Mouse (Mus musculus) midbrain, embryonic 16.5 days (tissue): ENCODE results near the gene Neurog2. TPM values are rescaled to one million over a fixed set of nuclear protein-coding genes. Genes with fewer than 3 reads are reported as not detected.

Source experiments
- ATAC-seq: fragments of 200-750 bp; cut with Nextera tagmentation; 2 replicates; pipeline ENCODE4 v1.8.0; 2017; ENCODE audit warnings: moderate TSS enrichment
- H3K27ac ChIP-seq: fragments of 300-500 bp; sonication (generic); 2 replicates; pipeline ENCODE4 v1.5.1; 2014; ENCODE audit warnings: mild to moderate bottlenecking, low read length, mixed read lengths
- H3K27me3 ChIP-seq: fragments of 300-500 bp; sonication (generic); 2 replicates; pipeline ENCODE4 v1.6.1; 2014; ENCODE audit warnings: low read depth, low read length, mixed read lengths; ENCODE audit not compliant: control insufficient read depth, insufficient read depth
- H3K36me3 ChIP-seq: fragments of 300-500 bp; sonication (generic); 2 replicates; pipeline ENCODE4 v1.6.1; 2014; ENCODE audit warnings: mild to moderate bottlenecking, low read length, moderate library complexity, mixed read lengths; ENCODE audit not compliant: control insufficient read depth, insufficient read depth
- H3K4me1 ChIP-seq: fragments of 300-500 bp; sonication (generic); 2 replicates; pipeline ENCODE4 v1.6.1; 2014; ENCODE audit warnings: mild to moderate bottlenecking, low read length, mixed read lengths; ENCODE audit not compliant: control insufficient read depth, insufficient read depth
- H3K4me2 ChIP-seq: fragments of 300-500 bp; sonication (generic); 2 replicates; pipeline ENCODE4 v1.6.1; 2014; ENCODE audit warnings: mild to moderate bottlenecking, low read length, mixed read lengths
- H3K4me3 ChIP-seq: fragments of 300-500 bp; sonication (generic); 2 replicates; pipeline ENCODE4 v1.5.1; 2014; ENCODE audit warnings: low read depth, mild to moderate bottlenecking, low read length, moderate library complexity, mixed read lengths
- H3K9ac ChIP-seq: fragments of 300-500 bp; sonication (generic); 2 replicates; pipeline ENCODE4 v1.6.1; 2014; ENCODE audit warnings: low read depth, low read length, mixed read lengths
- H3K9me3 ChIP-seq: fragments of 300-500 bp; sonication (generic); replicated peaks from 2 replicates; pipeline ENCODE4 v1.6.1; 2014; ENCODE audit warnings: mild to moderate bottlenecking, low read length, mixed read lengths; ENCODE audit not compliant: control insufficient read depth, poor library complexity, severe bottlenecking
- WGBS: fragments of 180-500 bp; shearing (Covaris S2); extraction: QIAGEN DNeasy Blood & Tissue Kit; methylation state at CpG from one replicate; pipeline ENCODE4 v1.1.7; 2014; 5-methylcytosine and 5-hydroxymethylcytosine counted together
- polyA plus RNA-seq: library from polyadenylated mRNA; unstranded; fragments of >200 nt; fragmentation: Nextera tagmentation; extraction: Ambion mirVana; gene quantifications from 2 replicates; pipeline ENCODE4 v1.2.1, GENCODE M21; 2015

The Neurog2 gene
- polyA plus RNA-seq, 1 experiment from 2014 or later, result 5.2 TPM

DNA sequence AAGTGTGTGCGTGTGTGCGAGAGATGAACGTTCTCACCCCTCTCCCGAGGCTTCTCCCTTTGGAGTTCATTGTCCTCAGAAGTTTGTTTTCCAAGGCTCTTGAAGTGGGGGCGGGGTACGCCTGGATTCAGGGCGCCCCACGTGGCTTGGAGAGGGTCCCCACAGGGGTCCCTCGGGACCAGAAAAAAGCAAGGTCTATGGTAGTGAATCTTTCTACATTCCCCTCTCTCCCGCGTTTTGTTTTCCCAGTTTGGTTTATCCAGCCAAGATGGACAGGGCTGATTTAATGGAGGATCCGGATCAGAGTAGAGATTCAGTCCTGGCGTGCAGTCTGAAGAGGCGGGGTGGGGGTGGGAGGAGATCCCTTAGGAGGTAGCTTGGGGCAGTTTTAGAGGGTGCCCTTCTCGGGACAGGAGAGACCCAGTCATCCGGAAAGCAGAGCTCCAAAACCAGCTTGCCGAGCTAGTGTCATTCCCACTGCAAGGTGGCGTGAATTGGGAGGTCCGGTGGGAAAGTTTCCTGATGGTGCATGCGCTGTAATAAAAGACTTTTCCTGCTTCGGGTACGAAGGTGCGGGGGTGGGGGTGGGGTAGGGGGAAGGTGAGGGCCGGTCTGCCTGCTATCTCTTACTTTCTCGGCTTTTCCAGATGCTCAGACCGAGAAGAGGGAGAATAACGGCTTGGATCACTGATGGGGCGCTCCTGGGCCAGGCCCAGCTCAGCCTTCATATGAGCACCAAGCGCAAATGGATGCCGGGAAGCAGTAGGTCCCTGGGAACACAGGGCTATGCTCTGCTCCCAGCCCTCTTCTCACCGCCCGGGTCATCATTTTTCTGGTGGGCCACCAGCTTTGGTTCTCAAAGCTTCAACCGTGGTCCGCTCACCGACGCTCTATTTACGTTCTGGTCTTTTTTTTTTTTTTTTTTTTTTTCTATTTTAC, 8.1 kb downstream of the Neurog2 start:
- no peak for ATAC-seq
- H3K4me1 ChIP-seq, result peaks cover 13% of the 10 kb centered on the region; the same call in 1 of the 2 replicates
- 6% methylated on average over 37 of the region's 37 CpGs for WGBS
- H3K4me2 ChIP-seq, result peak overlapping the region; percentile 45
- H3K4me3 ChIP-seq, result peak overlapping the region; percentile 6
- H3K27ac ChIP-seq, result no peak overlapping the region
- H3K36me3 ChIP-seq, result no peaks in the 10 kb centered on the region
- no peaks in the 10 kb centered on the region for H3K9me3 ChIP-seq
- H3K9ac ChIP-seq, result 0 out of 2 replicates have a peak overlapping the region, but pooled peaks have one; percentile 25
- peaks cover 41% of the 10 kb centered on the region for H3K27me3 ChIP-seq

DNA sequence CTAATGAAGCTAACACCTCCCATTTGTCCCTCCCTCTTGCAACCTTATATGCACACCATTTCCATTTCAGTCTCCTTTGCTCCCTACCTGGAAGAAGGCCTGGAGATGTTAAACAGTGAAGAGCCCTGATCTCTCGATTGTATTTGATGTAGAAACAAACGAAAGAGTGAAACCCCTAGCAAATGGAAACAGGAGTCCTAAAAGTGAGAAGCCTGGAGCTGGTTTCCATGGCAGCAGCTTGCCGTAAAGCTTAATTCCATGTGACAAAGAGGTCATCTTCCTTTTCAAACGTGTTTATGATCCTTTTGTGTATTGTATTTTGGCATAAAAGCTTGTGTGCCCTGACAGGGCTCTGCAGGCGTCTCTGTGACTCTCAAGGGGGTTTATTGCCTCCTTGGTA, 9.3 kb downstream of the Neurog2 start:
- 4% methylated on average over 5 of the region's 5 CpGs for whole genome bisulfite sequencing
- Histone ChIP-seq H3K36me3 (no peaks in the 10 kb centered on the region), H3K4me2 (no peak overlapping the region), H3K9ac (no peak overlapping the region), H3K4me1 (peaks cover 13% of the 10 kb centered on the region; the same call in 1 of the 2 replicates), H3K9me3 (no peaks in the 10 kb centered on the region), H3K4me3 (no peak overlapping the region), H3K27me3 (peaks cover 50% of the 10 kb centered on the region), H3K27ac (no peak overlapping the region)
- ATAC-seq, result no peak

- 0 out of 2 replicates have a peak, but pooled peaks have one; percentile 60 for ATAC-seq
- 30% methylated on average over 18 of the region's 18 CpGs for WGBS
- Histone ChIP-seq H3K4me3 (no peak overlapping the region), H3K36me3 (no peaks in the 10 kb centered on the region), H3K4me1 (peaks cover under 1% of the 10 kb centered on the region; the same call in 1 of the 2 replicates), H3K9me3 (no peaks in the 10 kb centered on the region), H3K9ac (no peak overlapping the region), H3K27ac (no peak overlapping the region), H3K27me3 (peaks cover 42% of the 10 kb centered on the region), H3K4me2 (no peak overlapping the region)
These were observed 13.4 kb downstream of the Neurog2 start for GRCm38 (mm10) chr3:127646156-127646825.

DNA sequence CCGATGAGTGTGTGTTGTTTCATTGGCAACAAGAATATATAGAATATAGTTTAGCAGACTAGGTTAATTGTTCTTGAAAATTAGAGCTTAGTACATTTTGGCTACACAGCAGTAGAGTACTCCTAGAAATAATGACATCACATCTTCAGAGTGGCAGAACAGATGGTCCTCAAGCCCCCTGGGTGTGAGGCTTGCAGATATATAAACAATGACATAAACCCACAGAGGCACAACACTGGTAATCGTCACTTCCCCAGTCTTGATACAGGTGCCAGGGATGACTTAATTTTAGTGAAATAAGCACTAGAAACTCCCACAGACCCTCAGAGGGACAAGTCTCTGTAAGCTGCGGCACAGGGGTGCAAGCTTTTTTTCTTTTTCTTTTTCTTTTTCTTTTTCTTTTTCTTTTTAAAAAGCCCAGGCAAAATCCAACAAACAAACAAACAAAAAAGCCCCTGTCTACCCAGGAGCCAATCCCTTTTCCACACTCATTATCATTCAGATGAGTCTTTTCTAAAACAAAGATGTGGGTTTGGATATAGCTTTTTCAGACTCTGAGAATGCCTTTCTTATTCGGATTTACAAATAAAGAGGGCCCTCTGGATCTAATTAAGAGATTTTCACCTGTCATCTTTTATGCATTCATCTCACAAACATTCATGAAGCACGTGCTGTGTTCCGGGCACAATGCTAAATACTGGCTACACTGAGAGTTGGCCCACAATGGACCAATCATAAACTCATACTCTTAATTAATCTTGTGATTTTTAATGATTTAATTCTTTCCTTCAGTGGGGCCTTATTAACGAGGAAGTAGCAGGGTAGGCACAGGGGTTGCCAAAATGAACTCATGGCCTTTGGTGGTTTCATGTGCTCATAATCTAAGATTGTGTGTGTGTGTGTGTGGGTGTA, 19.1 kb downstream of the Neurog2 start:
- ATAC-seq, result no peak
- 23% methylated on average over 7 of the region's 7 CpGs for WGBS

DNA sequence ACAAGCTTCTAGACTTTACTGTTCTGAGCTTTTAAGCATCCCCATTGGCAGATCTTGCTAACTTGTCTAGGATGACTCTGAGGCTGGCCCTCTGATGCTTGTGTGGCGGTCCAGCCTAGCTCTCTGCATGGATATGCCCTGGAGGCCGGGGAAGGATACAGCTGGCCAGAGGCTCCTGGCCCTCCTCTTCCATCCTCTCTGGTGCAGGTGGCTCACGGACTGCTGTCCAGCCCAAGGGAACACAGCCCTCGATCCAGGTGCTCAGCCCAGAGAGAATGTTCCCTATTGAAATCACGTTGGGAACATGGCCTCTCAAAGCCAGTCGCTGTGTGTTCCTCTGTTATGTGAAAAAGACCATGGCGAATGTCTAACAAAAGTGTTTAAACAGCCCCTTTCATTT, 27.8 kb downstream of the Neurog2 start:
- H3K4me2 ChIP-seq, result no peak overlapping the region
- WGBS, result 60% methylated on average over 7 of the region's 7 CpGs
- no peaks in the 10 kb centered on the region for H3K9me3 ChIP-seq
- peaks cover 7% of the 10 kb centered on the region for H3K27me3 ChIP-seq
- no peak overlapping the region for H3K9ac ChIP-seq
- no peaks in the 10 kb centered on the region for H3K36me3 ChIP-seq
- H3K4me1 ChIP-seq, result peaks cover 5% of the 10 kb centered on the region; the same call in 1 of the 2 replicates
- no peak for ATAC-seq
- H3K27ac ChIP-seq, result no peak overlapping the region
- no peak overlapping the region for H3K4me3 ChIP-seq

More for the DNA sequence above, 19.1 kb downstream of the Neurog2 start:
- Histone ChIP-seq H3K27me3 (peaks cover 7% of the 10 kb centered on the region), H3K4me2 (no peak overlapping the region), H3K9me3 (no peaks in the 10 kb centered on the region), H3K4me1 (no peaks in the 10 kb centered on the region), H3K9ac (no peak overlapping the region), H3K4me3 (no peak overlapping the region), H3K36me3 (no peaks in the 10 kb centered on the region), H3K27ac (no peak overlapping the region)

DNA sequence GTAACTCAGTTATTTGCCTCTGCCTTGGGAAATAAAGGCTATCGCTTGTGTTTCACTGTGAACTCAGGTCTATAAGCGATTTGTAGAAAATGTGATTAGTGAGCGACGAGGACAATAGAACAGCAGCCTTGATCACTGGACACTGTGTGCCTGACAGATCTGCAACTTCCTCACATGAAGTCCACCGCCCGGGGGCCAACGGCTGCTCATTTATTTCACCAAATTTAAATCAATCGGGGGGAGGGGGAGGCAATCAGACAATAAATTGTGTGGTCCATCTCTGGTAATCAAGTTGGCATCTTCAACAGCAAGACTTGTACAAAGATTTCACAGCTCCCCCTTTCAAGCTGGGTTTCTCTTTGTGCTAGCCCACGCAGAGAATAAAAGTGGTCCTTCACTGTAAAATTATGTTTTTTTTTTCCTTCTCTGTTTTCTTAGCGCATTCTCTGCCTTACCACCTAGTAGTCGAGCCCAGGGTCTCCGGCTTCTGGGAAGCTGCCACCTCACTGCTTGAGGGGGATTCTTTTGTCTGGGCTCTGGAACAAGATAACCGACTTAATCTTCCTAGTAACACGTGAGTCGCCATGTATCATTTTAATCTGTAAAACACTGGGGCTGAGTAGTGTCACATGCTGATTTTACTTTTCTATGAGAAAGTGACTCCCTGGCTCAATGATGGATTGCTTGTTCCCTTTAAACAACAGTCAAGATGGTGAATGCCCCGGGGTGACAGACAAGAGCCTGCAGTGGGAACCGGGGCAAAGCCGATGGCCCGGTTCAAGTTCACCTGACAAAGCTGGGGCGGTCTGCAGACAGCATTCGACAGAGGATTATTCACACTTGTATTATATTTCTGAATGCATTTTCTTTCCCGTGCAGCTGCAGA, 29.0 kb downstream of the Neurog2 start:
- 14% methylated on average over 22 of the region's 22 CpGs for WGBS
- Histone ChIP-seq H3K9me3 (no peaks in the 10 kb centered on the region), H3K4me2 (peak overlapping the region; percentile 25), H3K9ac (peak overlapping the region; percentile 24; the same call in 1 of the 2 replicates), H3K4me1 (peaks cover 5% of the 10 kb centered on the region; the same call in 1 of the 2 replicates), H3K4me3 (0 out of 2 replicates have a peak overlapping the region, but pooled peaks have one; percentile 1), H3K36me3 (no peaks in the 10 kb centered on the region), H3K27me3 (peaks cover 7% of the 10 kb centered on the region), H3K27ac (no peak overlapping the region)
- ATAC-seq, result peak; percentile 60; the same call in 1 of the 2 replicates

DNA sequence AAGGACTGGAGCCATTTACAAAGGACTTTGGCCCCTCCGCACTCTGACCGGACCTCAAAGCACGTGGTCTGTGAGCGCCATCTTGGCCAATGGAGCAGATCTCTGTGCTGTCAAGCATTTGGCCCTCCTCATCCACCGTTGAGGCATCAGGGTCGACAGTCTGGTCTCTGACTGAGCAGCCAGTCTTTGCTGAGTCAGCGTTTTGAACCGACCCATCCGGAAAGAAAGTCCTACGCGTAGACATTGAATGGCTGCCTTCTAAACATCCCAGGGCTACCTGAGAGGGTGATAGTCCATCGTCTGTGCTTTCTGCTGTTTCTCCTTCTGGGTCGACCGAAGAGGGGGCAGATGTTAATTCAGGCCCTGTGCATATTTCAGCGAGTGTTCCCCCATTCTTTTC, 46.8 kb downstream of the Neurog2 start:
- H3K9me3 ChIP-seq, result no peaks in the 10 kb centered on the region

More for the DNA sequence above, 46.8 kb downstream of the Neurog2 start:
- Histone ChIP-seq H3K9ac (no peak overlapping the region), H3K4me1 (no peaks in the 10 kb centered on the region), H3K4me3 (no peak overlapping the region), H3K27ac (no peak overlapping the region), H3K36me3 (no peaks in the 10 kb centered on the region), H3K4me2 (no peak overlapping the region), H3K27me3 (no peaks in the 10 kb centered on the region; the same call in 1 of the 2 replicates)
- WGBS, result 94% methylated on average over 15 of the region's 15 CpGs
- ATAC-seq, result no peak
